Mouse (Mus musculus): ENCODE measurements around the gene Rtn4rl2.

The Rtn4rl2 gene

DNA sequence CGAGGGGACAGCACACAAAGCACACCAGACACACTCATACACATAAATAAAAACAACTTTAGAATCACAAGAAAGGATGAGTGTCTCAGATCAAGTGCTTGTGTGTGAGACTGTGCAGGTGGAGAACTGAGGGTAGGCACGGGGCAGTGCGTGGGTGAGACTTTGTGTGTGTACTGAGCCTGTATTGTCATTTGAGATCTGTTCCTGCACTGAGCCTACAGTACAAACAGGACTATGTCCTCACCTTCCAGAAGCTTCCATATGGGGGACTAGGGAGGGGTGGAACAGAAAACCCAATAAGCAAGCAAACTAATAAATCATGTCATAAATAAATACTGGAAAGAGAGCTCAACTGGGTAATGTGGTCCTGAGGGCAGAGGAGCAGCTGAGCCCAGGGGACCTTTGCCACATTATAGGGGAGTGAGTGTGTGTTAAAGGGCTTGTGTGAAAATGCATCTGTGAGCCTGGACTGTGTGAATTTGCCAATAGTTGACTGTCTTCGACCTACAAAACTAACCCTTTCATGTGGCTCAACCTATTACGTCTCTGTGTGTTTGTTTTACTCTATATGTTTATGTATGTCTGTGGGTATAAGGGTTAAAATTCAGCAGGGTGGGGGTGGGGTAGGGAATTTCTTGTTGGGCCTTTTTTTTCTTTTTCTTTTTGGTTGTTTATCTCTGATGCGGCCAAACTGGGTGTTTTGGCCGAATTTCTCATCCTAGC is 35.9 kb downstream of the Rtn4rl2 start:
- no peak for DNase-seq (ENCODE audit: low spot score in 2 of 2)

DNA sequence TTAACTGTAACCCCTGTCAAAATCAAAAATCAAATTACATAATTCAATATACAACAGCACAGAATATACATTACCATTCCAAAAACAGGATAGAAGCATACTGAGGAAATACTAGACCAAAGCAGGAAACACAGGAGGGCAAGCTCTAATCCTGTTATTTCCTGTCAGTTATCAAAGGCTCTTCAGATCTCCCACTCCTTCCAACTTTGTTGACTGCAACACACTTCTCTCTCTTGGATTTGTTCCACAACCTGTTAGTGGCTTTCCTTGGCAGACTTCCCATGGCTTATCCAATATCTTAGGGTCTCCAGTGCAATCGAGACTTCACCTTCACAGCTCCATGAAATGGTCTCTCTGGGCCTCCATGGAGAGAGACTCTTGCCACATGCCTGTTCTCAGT is 41.3 kb downstream of the Rtn4rl2 start:
- DNase-seq (ENCODE audit: low spot score in 2 of 2), result no peak

DNA sequence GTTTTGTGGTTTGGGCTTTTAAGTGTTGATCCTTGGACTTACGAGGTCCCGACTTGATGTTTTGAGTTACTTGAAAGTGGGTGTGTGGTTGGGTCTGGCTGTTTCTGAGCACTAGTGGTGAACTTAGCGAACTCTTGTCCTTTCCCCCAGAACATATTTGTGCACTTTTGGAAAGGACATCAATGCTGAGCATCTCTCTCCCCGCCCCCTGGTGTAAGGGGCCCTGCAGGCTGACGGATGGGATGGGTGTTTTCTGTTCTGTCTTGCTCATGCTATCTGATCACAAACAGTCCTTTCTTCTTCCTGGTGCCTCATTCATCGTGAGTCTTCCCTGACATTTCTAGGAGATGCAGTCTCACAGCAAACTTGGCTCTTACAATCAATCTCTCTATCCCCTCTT is 42.9 kb downstream of the Rtn4rl2 start:
- DNase-seq (ENCODE audit: low spot score in 2 of 2), result no peak

DNA sequence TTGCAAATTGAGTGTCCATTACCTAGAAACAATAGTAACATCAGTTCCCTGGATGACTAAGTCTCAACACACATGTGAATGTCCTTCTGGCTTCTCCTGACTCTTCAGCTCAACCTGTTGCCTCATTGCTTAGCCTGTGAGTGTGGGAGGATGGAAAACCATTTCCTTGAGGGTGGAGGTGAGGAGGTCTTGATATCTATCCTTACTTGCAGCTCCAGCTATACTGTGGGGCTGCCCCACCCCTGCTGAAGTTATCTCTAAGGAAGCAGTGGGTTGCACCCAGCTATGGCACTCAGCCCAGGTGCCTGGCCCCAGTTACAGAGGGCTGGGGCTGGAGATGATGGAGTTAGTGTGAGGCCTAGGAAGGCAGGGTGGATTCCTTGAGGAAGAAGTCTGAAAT is 44.6 kb downstream of the Rtn4rl2 start:
- DNase-seq (ENCODE audit: low spot score in 2 of 2), result no peak

DNA sequence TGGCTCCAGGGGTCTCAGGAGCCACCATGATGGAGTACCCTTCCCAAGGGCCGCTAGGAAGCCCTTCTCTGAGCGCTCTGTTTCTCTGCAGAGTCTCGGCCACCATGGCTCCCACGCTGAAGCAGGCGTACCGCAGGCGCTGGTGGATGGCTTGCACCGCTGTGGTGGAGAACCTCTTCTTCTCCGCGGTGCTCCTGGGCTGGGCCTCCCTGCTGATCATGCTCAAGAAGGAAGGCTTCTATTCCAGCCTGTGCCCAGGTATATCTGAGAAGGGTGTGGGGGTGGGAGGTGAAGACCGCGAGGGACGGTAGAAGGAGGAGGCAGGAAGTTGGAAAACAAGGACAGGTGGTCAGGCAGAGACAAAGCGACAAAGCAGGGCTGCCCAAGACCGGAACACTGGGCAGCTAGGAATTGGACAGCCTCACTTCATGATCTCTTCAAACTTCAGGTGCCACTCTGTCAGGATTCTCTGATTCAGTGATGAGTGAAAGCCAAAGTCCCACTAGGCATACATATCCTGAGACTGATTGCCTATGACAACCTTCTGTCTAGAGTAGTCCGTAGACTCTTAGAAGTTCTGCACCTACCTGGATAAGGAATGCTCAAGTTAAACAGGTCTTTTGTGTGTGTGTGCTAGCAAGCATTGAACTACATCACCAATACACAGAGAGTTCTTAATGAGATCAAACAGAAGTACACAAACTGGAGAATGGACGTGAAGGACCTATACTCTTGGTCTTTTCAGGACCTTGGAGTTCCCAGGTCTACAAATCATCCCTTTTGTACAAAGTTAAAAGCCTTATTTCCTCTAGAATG is 45.6 kb downstream of the Rtn4rl2 start:
- DNase-seq (ENCODE audit: low spot score in 2 of 2), result no peak

DNA sequence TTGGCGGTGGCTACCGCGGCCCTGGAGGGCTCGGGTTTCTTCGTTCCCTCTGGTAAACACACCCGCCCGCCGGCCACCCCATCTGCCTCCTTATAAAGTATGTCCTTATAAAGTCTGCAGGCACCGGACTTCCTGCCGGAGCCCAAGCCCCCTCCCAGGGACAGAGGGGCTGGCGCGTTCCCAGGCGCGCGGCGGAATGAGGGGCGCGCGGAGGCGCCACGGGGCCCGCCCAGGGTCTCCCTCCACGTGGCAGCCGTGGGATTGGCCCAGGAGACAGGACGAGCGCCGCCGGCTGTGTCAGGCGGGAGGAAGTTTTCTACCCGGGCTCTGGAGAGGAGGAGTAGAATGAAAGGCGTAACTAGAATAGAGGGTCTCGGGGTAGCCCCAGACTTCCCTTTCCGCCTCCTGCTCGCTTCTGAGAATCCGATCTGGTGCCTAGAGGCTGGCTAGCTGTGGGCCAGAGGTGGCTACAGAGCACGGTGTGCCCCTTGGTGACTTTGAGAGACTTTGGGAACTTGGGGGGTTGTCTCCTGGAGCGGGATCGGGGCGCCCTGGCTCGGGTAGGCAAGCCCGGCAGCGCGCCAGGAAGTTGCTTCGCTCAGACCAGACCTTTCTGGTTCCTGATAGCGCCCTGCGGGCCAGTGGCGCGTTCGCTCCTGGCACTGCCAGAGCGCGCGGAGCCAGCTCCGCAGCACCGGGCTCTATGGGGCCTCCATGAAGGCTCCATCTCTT is 46.3 kb downstream of the Rtn4rl2 start:
- no peak for DNase-seq (ENCODE audit: low spot score in 2 of 2)

DNA sequence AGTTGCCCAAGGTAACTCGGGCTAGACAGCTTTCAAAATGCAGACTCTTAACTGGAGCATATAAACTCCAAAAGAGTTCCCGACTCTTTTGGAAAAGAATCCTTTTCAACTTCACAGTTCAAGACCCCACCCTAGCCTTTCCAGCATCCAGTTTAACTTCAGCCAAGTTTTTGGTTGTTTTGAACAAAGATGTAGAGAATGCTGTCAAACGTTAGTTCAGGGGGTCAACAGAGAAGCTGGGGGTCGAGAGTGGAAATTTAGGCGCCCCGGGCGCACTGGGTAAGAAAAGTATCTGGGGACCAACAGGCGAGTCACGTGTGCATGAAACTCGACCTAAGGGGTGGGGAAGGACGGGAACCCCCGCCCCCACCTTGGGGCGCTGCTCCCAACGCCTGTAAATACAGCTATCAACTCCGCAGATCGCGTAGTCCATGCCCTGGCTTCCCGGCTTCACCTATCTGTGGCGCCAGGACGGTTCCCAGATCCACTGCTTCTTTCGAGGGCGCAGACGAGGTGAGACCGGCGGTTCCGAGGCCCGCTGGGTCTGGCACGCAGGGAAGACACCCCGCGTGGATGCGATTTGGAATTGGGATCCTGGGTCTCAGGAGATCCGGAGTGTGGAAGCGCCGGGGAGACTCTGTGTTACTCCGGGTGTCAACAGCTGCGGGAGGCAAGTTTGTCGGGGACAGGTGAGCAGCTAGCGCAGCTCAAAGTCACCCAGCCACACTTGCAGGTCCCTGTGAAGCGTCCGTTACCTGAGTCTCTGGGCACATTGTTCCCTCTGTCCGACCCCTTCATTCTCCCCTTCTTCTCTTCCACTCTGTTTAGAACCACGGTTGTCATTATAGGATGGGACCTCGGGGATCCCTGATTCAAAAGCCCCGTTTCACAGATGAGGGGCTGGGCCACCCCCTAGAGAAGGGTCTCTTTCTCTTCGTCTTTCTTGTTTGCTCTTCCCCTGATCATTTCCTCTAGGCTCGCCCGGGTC is 47.2 kb downstream of the Rtn4rl2 start:
- no peak for DNase-seq (ENCODE audit: low spot score in 2 of 2)

DNA sequence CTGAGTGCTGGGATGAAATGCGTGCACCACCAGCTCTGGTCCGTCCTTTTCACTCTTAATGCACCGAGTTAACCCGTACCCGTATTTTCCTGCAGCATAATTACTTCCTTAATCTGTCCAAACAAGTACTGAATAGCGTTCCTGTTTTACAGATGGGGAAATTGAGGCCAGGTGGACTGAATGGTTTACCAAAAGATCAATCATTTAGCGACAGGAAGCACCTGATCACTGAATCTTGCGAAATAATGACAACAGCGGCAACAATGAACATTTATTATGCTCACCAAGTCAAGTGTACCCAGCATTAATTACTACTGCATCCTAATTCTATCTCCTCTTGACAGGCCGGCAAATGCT is 47.9 kb downstream of the Rtn4rl2 start, which contains the start of gene Slc43a1:
Slc43a1 (plus strand) TSS at position 258 of the 357 bp plus-strand sequence.
- no peak for DNase-seq (ENCODE audit: low spot score in 2 of 2)

DNA sequence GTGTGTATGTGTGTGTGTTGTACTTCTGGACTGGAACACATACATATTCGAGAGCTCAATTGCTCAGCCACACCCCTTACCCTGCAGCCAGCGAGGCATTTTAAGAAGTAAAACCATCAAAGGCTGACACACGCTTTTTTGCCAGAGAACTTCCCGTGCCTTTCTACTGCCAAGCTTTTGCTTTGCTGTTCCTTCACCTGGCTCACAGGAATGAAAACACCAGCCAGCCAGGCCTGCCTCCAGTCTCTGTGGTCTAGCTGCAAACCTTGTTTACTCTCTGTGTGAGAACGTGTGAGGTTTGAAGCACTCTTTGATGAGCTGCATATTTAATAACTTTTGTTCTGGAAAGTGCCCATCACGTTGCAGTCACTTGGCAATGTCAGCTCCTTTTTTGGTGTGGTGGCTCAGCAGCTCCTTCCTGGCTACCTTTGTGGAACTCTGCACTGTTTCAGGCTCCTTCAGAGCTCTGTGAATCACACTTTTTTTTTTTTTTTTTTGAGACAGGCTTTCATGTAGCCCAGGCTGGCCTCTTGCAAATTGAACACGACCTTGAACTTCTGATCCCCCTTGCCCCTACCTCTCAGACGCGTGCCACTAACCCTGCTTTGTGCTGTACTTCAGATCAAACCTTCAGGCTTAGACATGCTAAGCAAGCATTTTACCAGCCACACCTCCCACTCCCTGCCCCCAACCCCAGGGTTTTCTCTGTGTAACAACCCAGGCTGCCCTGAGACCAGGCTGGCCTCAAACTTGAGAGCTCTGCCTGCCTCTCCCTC is 48.5 kb downstream of the Rtn4rl2 start:
- no peak for DNase-seq (ENCODE audit: low spot score in 2 of 2)

DNA sequence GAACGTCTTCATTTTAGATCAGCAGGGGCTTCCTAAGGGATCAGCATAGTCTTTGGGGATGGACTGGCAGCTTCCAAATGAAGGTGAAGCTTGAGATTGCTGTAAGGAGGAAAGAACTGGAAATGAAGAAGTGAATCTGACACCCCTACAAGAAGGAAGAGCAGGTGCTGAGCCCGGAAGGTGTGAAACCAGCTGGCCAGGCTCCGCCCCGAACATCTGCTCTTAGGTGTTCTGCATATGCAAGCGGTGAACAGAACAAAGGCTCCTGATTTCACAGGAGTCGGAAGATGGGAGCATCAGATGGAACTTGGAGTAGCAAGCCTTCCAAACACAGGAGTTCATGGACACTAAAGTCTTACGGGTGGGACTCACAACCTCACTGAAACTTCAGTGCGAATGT is 49.4 kb downstream of the Rtn4rl2 start:
- DNase-seq (ENCODE audit: low spot score in 2 of 2), result no peak

DNA sequence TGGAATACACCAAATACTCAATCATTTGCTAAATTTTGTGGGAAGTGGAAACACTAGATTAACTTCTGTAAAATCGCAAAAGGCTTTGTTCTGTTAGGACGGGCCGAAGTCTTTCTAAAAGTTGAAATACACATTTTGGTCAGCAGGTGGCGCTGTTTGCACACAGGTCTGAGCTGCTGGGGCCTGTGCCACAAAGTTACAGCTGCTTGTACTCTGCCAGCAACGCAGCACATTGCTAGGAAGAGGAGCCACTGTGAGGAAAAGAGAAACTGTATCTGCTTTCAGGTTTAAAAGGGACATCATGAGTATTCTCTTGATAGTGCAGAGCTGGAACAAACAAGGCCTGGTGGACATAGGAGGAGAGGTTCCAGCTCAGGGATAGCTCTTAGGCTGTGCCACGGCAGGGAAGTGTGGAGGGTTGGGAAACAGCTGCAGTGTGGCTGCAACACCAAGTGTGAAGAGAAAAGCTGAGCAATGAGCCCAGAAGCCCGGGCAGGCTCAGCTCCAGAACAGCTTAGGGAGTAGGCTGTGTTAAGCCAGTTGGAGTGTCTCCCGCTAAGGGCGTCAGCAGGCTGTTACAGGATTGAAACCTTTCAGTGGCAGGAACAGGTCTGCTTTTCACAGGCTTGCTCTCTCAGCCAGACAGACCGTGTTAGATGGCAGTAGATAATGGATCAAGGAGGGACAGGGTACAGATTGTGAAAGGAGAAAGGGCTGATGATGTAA is 54.7 kb downstream of the Rtn4rl2 start:
- DNase-seq (ENCODE audit: low spot score in 2 of 2), result peak; percentile 89 to 94

DNA sequence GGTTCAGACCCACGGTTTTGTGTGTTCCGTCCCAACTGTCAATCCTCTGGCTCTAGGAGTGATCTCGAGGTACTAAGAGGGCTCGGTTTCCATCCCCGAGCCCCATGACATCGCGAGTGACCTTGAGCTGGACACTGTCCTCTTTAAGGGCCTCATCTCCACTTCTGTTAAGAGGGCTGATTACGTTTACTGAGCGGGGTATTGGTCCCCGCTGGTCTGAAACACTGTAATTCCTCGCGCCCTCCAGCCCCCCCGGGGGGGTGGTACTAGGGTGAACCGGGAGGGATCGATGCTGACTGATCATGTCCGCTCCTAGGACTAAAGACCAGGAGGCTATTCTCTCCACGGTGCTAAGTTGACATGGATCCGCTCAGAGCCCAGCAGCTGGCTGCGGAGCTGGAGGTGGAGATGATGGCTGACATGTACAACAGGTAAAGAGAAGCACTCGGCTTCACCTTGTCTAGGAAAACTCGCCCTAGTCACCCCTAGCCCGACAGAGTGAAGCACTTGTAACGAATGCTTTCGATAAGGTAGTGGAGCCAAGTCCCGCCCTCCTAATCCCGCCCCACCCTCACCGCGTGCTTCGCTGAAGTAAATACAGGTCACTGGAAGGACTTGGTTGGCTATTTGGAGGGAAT is 59.1 kb downstream of the Rtn4rl2 start:
- no peak for DNase-seq (ENCODE audit: low spot score in 2 of 2)

DNA sequence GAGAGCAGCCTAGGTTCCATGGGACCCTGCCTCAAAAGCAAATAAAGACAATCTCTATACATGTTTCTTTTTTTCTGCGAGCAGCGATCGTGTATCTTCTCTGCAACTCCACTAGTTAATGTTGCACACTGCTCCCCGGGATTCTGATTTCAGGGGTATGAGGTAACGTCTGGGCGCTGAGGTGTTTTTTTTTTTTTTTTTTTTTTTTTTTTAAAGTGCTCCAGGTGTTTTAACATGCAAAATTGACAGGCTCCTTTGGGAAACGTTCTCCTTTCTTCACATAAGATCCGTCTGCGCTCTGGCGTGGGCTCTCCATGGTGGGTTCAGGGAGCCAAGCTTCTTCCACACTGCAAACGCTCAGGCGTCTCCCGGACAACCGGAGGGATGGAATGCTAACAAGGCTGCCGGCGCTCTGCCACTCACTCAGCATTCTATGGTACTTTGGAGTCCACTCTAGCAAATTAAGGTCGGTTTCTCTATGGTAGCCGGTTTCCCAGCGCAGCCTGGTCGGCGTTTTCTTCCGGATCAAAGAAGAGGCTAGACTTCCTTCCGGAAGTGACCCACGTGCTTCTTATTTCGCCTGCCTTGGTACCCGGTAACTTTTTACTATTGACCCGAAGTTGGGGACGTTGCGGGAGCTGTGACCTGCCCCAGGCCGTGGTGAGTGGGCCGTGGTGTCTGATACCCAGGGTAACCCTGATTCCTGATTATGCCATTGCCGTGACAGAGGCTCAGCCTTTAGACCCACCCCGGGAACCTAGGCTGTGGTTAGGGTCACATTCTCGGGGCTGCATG is 59.8 kb downstream of the Rtn4rl2 start, which contains the start of gene Timm10:
Timm10 (plus strand) TSS at position 510 of the 795 bp plus-strand sequence.
- peak; percentile 89 for DNase-seq (ENCODE audit: low spot score in 2 of 2)

DNA sequence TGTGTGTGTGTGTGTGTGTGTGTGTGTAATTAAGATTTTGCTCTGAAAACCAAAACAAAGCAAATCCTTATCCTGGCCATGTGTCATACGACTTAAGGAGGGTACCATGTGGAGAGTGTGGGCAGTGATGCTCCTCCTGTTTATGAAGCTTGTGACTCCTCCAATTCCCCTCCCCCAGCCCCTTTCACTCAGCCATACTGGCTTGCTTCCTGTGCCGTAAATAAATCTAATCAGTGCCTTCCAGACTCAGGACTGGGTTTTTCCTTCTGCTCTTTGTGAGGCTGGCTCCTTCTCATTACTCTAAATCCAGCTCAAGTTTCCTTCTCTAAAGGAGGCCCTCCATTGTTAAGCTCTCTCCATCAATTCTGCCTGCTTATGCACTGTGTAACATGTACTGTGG is 63.3 kb downstream of the Rtn4rl2 start:
- DNase-seq (ENCODE audit: low spot score in 2 of 2), result no peak

DNA sequence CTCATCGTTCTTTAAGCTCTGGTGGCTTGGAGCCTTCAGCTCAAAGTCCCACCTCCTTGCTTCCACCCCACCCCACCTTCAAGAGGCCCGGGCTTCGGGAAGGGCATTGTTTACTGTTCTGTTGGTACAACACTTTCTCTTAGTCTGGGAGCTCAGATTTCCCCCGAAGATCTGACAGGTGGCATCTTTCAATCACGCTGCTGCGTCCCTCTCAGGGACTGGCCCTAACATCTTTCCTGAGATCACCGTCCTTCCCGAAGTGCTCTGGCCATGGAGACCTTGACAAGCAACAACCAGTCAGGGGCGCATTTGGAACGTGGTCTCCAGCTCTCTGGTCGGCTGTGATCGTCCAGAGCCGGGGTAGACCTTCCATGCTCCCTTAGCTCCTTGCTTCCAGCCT is 64.0 kb downstream of the Rtn4rl2 start, which contains the start of gene Smtnl1:
Smtnl1 (minus strand) TSS at position 101 of the 400 bp plus-strand sequence.
- DNase-seq (ENCODE audit: low spot score in 2 of 2), result no peak

Measured in right cerebral cortex, adult 2 months (tissue).